Mouse (Mus musculus) thymus, postnatal 10 days (tissue): ENCODE results near the gene Bcas3.

ENCODE experiments used
- DNase-seq, 2 experiments: peaks; one replicate each; pipeline ENCODE4 v3.0.0; 2021; ENCODE audit warnings: low spot score in 2 of 2

Gene Bcas3

GRCm38 (mm10) chr11:85829520-85830440 lies 476.8 kb downstream of the Bcas3 start:
- no peak for DNase-seq

- DNase-seq = no peak
Observed at GRCm38 (mm10) chr11:85830901-85831341, 478.0 kb downstream of the Bcas3 start.

DNA sequence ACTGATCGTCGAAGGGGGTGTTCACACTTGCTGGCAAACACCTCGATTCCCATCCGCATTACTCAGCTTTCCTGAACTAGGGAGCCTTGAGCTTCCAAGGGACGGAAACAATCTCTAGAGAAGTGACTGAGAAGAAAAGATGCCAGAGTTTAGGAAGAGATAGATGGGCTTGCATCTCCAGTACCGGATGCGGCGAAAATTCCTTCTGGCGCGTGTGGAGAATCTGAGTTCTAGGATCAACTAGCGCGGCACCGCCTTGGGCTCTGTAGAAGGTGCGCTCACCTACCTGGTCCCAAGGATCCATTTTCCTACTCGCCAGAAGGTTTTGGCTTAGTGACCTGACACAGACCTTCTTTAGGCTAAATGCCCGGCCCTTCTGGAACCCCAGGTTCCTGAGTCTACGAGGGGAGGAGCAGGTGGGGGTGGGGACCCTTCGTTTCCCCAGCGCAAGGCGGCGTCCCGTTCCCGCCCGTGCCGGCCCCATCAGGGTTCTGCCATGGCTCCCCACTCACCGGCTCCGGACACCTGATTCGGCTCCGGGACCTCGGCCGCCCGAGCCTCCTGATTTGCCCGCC lies 478.8 kb downstream of the Bcas3 start:
- no peak for DNase-seq

DNA sequence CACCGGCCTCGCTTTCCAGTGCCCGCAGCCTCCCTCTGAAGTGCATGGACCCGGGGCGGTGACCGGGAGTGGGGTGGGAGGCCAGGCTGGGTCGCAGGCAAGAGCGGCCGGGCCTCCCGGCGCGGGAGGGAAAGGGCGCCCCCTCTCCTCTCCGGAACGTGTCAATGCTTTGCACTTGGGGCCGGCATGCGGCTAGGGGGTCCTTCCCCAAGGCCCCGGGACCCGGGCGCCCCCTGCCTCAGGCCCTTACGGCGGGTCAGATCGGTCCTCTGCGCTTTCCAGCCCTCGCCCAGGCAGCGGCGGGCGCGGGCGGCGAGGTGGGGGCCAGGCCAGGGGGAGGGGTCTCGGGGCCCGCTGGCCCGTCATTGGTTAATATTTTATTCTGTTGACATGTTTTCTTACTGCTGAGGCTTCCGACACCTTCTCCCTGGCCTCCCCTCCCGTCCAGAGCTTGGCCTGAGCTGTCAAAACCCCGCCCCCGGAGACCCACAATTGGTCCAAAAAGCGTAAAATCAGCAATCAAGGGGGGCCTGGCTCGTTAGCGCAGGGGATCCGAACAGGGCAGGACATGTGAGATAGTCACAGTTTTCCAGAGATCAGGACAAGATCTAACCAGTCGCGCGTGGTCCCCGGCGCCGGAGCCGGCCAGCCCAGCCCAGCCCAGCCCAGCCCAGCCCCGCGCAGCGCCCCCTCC lies 479.4 kb downstream of the Bcas3 start, which contains the start of gene Tbx2:
TSS of gene Tbx2 (plus strand) at position 321 of the 694 bp plus-strand sequence.
- DNase-seq = no peak

GRCm38 (mm10) chr11:85833081-85833521 lies 480.1 kb downstream of the Bcas3 start:
- DNase-seq = no peak

DNA sequence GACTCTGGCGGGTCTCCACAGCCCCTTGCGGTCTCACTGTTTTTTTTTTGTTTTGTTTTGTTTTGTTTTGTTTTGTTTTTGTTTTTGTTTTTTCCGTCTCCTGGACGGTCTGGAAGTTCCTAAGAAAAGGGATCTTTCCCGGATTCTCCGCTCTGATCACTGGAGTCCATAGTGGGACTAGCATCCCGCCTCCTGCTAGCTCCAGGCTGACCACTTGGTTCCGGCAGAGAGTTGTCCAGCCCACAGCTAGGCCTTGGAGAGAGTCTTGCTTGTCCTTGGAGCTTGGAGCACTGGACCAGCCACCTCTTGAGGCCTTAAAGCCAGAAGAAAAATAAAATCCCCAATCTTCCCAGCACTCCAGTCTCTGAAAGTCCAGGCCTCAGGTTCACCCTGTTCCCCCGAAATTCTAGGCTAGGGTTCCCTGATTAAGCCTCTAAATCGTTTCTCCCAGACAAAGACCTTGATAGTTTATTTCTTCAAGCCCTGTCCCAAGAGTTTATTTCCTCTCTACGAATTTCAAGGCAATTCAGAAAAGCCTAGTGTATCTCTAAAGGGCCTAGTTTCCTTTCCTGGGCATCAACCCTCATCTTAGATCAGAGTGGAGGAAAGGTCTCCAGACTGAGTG lies 480.9 kb downstream of the Bcas3 start:
- DNase-seq = no peak

DNA sequence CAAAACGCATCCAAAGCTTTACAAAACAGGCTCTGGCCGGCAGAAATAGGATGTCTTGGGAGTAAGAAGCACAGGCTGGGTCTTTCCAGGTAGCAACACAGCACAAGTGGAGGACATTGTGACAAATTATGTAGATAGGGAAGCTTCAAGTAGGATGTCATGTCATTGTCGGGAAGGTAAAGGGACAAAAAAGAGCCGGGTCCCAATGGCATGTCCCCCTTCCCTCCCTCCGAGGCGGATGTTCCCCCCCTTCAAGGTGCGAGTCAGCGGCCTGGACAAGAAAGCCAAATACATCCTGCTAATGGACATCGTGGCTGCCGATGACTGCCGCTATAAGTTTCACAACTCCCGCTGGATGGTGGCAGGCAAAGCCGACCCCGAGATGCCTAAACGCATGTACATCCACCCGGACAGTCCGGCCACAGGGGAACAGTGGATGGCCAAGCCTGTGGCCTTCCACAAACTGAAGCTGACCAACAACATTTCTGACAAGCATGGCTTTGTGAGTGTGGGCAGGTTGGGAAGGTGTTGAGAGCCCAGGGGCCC lies 481.5 kb downstream of the Bcas3 start:
- DNase-seq = no peak

- DNase-seq = no peak
Observed at GRCm38 (mm10) chr11:85835001-85835752, 482.2 kb downstream of the Bcas3 start.

- DNase-seq = no peak
Observed at GRCm38 (mm10) chr11:85835753-85836522, 483.0 kb downstream of the Bcas3 start.

DNA sequence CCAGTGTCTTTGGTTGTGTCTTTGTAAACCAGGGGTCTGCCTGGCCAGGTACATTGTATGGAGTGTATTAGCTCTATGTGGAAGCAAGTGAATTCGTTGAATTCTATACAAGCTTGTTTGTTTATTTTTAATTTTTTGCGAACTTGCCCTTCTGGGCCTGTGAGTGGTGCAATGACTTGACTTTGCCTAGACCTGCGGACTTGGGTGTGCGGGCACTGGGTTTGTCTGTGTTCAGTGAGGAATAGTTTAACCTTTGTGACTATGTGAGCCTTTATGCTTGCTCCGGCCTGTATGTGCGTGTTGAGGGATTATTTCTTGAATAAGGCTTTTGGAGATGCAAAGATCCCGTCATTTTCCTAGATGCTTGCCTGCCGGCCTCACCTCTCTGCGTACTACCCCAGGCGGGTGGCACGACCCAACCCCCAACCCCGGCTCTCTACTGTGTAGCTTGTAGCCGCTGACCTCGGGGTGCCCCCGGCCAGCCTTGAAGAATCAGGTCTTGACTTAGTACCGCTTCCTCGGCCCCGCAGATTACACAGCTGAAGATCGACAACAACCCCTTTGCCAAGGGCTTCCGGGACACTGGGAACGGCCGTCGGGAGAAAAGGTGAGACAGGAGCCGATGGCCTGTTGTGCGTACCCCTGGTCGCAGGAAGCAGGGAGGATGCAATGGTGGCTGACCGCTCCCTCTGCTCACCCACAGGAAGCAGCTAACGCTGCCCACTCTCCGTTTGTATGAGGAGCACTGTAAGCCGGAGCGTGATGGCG lies 483.7 kb downstream of the Bcas3 start:
- DNase-seq = no peak

DNA sequence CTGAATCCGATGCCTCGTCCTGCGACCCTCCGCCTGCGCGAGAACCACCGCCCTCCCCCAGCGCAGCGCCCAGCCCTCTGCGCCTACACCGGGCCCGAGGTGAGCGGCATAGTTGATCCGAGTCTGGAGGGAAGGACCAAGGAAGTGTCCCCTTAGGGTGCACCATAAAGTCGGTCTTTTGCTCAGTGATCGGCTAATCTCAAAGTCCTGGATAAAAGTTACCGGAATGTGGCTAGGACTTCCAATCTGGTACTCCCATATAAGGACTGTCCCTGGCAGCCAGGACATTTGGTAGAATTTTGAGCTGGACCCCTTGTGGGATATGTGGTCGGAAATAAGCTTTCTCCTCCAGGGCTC lies 484.3 kb downstream of the Bcas3 start:
- no peak for DNase-seq

DNA sequence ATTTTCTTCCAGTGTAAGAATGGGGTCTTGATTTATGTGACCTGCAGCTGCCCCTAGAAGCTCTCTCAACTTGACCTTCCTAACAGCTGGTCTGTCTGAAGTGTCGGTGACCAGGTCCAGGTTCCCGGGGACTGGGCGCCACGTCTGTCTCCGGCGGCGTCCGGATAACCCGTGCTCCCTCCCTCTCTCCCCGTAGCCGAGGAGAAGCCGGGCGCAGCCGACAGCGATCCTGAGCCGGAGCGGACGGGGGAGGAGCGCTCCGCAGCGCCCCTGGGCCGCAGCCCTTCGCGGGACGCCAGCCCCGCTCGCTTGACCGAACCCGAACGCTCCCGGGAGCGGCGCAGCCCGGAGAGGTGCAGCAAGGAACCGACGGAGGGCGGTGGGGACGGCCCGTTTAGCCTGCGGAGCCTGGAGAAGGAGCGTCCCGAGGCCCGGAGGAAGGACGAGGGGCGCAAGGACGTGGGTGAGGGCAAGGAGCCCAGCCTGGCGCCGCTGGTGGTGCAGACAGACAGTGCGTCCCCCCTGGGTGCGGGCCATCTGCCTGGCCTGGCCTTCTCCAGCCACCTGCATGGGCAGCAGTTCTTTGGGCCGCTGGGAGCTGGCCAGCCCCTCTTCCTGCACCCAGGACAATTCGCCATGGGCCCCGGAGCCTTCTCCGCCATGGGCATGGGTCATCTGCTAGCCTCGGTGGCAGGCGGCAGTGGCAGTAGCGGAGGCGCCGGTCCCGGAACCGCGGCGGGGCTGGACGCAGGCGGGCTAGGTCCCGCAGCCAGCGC lies 484.9 kb downstream of the Bcas3 start:
- DNase-seq = no peak

- DNase-seq = no peak
Observed at GRCm38 (mm10) chr11:85838424-85839257, 485.7 kb downstream of the Bcas3 start.

DNA sequence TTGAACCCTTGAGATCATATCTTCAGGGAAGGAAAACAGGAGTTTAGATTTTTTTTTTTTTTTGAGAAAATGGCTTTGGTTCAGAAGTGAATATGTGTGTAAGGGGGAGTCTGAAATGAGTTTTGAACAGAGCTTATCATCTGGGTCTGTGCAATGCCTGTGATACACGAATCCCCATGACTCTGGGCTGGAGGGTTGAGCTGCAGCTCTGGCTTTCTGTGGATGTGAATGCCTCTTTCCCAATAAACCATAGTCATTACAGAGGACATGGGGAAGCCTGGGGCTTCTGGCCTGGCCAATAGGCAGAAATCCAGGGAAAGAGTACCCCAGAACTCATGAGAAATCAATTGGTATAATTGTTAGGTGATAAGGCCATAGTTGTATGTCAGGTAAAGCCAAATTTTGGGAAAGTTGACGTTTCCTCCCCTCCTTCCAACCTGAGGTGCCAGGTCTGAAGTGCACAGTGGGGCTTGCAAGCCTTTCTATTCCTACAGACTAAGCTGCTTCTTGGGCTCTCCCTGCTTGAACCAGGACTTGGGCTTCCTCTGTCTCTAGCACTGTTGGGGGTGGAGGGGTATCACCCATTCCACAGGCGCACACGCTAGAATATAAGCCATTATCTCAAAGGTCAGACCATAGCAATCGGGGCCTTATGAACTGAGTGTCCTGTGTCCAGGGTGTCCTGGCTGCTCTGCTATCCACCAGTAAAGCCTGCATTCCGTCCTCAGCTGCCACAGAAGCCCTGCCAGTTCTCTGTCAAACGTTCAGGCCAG lies 486.5 kb downstream of the Bcas3 start:
- DNase-seq = no peak

DNA sequence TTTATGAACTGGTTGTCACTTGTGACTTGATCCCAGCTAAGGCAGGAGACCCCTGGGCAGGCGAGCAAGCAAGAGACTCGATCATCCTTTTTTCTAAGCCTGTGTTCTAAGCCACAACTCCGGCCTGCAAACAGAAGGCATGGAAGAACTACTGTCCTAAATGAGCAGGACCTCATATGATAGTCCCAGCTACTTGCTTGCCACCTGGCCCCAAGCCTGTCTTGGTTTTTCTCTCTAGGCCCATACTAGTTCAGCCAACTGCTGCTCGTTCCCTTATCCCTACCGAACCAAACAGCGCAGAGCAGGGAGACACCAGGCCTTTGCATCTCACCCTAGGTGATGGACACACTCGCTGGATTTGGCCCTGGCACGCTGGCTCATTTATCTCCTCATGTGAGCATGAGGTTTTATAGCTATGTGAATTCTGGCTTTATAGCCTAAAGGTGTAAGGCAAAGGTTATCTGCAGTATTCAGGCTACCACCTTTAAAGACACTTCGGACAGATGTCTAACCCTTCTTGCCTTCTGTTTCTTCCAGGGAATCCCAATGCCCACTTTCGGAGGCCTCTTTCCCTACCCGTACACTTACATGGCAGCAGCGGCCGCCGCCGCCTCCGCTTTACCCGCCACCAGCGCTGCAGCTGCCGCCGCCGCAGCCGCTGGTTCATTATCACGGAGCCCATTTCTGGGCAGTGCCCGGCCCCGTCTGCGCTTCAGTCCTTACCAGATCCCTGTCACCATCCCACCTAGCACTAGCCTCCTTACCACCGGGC lies 487.2 kb downstream of the Bcas3 start:
- DNase-seq = no peak

- no peak for DNase-seq
Observed at GRCm38 (mm10) chr11:85840803-85841145, 487.8 kb downstream of the Bcas3 start.
